Mouse (Mus musculus) cerebellum, adult (tissue): ENCODE results near the gene Cox15.

Source experiments
- ATAC-seq: cut with Nextera tagmentation; 2 replicates; pipeline ENCODE4 v1.9.2; 2017; ENCODE audit warnings: mild to moderate bottlenecking, moderate library complexity, mixed read lengths; ENCODE audit not compliant: insufficient number of reproducible peaks, low FRiP score, low TSS enrichment

Gene Cox15

DNA sequence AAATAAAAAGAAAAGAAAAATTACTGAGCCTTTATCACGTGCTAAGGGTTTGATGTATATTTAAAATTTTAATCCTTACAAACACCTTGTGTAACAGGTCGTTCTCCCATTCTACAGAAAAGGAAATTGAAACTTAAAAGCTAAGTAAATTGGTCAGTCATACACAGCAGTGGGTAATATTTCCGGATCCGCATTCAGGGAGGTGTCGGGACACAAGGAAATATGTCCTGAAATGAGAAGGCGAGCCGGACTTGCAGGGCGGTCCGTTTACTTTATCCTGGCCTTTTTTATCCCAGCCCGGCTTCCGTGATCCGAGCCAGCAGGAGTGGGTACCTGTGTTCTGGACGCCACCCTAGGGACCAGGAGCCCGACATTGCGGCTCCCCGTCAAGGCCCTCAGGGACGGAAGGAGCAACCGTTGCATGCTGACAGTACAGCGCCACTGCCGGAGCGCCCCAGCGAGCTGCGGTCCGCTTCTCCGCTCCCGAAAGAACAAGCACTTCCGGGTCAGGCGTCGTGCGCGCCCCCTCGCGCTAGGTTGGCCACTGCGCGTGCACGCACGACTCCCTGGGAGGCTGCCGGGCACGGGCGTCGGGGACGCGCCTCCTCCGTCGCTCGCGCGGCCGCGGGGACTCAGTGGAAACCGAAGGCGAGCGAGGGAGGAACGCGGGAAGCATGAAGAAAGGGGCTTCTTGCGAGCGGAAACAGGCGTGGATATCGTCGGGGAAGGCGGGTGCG, at the start of gene Cox15, which contains the start of gene Cutc:
Gene Cox15 (minus strand): TSS at position 512 of the 737 bp plus-strand sequence.
Gene Cutc (plus strand): TSS at position 508 of the 737 bp plus-strand sequence.
- ATAC-seq = peak; percentile 89

DNA sequence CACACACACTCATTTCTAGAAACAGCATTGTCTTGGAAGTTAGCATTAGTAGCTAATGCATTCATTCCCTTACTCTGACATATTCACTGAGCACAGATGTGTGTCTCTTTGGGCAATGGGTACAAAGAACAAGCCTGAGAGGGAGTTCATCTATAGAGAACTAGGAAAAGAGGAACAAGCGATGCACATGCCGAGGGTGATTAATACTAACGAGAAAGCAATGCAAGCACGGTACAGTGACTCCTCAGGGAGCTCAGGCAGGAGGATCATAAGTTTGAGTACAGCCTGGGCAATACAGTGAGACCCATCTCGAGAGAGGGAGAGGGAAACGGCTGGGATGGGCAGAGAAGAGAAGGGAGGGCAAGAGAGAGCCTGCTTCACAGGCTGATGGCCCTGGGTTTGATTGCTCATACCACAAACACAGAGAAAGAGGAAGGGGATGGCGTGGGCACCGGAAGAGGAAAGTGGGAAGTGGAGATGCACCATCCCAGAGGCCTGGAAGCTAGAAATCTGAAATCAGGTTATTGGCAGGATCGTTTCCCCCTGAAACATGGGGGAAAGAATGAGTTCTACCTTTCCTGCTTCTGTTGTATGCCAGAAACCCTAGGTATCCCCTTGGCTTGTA, 48.7 kb upstream of the Cox15 start:
- no peak for ATAC-seq

DNA sequence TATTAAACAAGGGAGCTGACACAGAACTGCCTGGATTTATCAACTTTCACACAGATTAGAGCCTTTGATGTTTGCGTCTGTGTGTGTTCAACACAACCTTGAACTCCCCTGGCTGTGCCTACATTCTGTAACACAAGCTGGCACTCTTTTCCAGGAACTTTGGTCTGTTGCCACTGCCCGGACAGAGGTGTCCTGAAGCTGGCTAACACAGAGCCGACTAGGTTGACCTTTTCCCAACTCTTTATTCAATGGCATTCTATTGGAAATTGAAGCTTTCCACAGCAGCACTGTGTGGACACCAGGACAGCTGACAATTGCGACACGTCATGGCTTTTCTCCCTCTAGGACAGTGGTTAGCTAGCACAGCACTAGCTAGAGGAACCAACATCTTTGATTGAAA, 44.4 kb upstream of the Cox15 start:
- ATAC-seq = no peak

DNA sequence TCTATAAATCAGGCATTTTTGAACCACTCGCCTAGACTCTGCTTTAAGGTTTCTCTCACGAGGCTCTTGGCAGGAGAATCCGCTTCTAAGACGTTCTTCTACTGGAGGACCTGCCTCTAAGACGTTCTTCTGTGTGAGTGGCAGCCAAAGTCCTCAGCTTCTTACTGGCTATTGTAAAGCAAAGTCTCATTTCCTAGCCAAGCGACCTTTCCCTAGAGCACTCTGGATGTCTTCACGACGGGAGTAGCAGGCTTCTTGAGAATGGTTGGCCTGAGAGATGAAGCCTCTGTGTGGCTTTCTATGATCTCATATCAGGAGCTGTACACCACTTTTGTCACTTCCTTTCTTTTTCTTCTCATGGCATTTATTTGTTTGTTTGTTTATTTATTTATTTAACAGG, 42.7 kb upstream of the Cox15 start:
- ATAC-seq = no peak

DNA sequence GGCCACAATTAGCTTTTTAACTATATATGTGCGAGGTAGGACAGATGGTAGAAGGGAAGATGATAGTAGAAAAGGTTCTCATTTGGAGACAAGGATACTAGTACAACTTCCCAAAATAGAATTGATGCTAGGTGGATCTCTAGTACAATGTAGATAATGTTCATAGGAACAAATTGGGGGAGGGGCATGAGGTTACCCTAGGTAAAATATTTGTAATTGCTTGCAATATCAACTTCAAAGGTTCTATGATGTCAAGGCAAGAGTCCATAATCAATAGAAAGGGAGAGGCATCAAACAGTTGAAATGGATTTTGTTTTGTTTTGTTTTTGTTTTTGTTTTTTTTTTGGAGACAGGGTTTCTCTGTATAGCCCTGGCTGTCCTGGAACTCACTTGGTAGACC, 41.2 kb upstream of the Cox15 start:
- no peak for ATAC-seq

DNA sequence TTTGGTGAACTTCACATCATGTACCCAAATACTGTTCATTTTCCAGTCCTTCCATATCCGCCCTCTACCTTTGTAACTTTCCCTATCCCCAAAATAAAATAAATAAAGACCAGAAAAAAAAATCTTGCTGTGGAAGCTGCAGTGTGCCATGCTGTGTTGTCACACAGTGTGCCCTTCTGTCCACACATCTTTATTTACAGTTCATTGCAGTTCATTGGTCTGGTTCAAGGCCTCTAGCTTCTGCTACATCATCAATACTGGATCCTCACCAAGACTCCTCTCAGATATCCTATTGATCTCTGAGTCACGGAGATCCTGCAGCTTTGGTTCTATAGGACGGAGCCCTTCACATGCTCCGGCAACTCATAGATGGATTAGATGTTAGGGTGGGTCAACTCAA, 39.7 kb upstream of the Cox15 start:
- ATAC-seq = no peak

DNA sequence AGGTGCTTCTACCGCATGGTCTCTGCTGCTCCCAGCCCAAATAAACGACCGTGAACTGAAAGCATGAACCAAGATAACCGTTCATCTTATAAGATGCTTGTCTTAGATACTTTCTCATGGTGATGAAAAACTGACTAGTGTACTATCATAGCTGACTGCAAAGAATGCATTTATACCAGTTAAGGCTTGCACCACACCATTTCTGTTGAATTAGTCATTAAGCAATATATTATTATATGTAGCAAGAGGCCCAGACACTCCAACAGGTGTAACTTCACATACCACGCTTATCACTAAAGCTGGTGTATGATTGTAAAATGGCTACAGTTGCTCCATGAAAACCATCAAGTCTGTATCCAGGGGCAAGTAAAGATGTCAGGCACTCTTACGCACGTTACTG, 37.0 kb upstream of the Cox15 start:
- no peak for ATAC-seq

DNA sequence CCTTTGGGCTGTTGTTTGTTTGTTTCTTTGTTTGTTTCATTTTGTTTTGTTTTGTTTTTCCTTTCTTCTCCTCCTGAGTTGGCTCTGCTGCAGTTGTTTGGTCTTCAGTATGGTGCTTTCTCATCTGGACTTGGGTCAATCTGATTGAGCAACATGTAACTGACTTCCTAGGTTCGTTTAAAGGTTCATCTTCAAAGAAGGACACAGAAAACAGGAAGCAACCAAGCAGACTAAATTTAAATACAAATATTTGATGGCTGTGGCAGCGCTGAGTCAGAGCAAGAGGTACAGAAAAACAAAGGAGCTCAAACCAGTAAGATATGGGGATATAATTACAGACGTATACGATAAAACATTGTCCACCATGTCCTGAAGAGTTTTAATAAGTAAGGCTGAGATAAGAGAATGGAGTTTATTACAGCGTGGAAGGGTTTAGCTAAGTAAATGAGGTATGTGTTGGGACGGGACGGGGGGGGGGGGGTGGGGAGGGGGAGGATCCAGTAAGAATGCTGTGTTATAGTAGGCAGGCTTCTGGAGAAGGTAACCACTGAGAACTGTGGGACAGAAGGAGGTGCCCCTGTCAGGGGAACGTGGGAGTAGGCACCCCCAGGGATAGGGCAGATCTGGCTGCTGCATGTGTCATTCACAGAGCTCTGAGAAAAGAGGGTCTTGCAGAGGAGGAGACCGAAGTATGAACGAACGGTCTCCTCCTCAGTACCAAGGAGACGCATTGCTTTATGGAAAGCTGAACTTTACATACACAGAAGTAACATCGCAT, 33.6 kb upstream of the Cox15 start:
- no peak for ATAC-seq

DNA sequence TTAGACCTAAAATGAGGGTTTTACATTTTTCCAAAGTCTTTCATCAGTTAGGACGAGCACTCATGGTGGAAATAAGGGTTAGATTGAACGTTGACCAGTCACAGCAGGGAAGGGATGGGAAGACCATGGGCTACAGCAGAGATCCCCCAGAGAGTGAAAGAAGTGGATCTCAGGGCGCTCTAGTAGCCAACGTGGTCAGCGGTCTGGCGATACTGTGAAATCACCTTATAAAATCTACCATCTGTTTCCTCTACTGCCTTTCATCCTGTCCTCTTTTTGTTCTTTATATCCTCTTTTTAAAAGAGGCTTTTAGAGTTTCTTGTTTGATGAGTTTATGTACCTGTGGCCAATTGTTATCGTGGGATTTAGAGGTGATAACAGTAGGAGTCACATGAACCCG, 32.0 kb upstream of the Cox15 start:
- no peak for ATAC-seq

DNA sequence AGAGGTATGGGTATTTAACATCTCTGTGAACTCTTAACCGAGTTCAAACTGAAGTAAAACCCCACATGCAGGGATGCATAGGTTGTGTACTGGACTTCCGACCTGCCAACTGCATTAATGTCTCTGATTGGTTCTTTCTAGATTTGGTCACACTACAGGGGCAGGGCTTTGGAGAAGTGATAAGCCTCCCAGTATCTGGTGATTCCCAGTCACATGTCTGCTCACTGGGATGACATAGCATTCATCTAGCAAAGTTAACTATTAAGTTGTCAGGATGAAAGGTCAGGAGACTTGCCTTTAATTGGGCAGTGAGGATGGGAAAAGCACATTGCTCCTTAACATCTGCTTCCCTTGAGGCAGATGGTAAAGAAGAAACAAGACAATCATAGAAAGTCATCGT, 29.2 kb upstream of the Cox15 start, which contains the start of gene Abcc2:
Gene Abcc2 (plus strand): TSS at position 213 of the 400 bp plus-strand sequence.
- no peak for ATAC-seq

DNA sequence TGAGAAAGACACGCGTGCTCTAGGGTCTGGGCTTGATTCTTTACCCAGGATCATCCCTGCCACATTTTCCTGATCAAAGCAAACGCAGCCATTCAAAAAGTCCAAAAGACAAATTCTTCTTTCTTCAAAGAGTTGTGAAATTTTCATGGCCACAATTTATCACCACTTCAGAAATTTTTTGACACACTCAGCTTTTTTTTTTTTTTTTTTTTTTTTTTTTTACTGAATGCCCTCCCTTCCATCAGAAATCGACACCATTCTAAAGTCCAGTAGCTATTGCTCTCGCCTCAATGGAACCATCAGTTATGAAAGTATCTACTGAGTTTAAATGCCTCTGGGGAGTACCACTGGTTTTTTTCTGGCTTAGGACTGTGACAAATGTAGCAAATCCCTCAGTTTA, 27.6 kb upstream of the Cox15 start:
- no peak for ATAC-seq

DNA sequence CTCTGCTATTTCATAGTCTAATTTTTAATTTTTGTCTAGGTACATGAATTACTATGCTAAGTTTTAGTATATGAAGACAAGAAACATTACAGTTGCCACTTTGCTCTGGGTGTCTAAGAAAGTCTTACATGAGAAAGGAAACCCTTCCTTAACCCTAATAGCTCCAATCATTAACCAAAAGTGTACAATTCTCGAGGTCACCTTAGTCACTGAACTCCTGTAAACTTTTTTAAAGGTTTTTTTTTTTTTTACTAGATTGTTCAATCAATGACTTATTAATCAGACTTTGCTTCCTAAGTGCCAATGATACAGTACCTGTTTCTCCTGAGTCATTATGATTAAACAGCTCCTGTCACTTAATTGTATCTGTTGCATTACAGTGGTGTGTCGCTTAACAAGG, 24.5 kb upstream of the Cox15 start:
- ATAC-seq = no peak

DNA sequence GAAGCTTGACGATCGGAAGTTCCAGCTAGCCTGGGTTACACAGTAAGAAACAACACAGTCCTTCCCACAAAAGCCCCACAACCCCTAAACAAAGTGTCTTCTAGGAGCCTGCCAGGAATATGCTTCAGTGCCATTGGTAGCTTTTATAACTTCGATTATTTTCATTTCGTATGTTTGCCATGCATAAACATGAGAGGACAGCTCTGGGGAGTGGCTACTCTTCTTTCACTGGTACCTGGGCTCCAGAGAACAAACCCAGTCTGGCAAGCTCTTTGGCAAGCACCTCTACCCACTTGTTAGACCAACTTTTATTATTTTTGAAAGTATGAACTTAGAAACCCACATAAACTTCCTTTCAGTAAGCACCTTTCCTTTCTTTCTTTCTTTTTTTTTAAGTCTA, 23.8 kb upstream of the Cox15 start:
- ATAC-seq = no peak

DNA sequence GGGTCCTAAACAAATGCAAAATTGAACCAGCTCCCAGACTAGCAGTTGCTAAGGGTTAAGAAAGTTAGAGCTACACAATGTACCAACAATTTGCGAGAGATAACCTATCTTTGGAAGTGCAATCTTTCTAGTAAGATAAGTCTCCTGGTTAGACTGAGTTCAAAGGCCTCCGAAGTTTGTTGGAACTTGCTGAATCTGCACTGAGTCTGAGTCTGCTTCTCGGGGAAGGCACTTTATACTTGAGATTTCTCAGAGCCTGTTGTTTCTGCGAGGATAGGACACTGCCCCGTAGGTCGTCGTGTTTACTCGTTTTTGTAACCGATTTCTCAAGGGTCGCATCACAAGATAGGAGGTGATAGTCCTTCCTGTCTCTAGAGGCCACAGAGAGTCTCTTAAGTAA, 22.6 kb upstream of the Cox15 start:
- ATAC-seq = no peak

DNA sequence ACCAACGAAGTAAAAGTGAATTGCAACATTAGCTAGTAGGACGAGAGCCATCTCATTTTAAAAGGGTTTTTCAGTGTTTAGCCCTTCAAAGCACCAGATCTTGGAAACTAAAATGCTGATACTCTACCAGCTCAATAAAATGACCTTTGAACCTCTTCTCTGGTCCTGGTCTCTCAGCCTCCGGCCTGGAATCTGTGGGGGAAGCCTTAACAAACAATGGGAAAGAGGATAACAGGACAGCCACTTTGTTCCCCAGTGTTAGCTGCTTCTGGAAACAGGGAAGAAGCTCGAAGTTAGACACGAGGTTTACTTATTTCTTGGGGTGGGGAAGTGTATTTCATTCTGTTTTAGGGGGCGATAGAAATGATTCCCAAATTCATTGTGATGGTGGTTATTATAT, 19.5 kb upstream of the Cox15 start:
- no peak for ATAC-seq

DNA sequence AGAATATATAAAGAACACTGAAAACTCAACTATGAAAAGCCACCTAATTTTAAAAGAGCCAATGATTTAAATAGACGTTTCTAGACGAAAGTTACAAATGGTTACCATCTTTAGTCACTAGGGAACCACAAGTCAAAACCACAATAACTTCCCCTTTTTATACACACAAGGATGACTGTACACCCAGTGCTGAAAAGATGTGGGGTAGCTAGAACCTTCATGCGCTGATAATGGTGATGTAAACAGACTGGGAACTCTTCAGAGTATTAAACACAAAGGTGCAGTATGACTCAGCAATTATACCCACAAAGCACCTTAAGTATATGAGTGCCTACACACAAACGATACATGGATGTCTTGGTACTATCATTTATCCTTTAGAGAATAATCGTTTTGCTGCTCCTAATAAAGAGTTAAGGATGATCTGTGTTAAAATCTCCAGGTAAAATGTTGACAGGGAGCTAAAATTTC, 18.7 kb upstream of the Cox15 start:
- no peak for ATAC-seq

DNA sequence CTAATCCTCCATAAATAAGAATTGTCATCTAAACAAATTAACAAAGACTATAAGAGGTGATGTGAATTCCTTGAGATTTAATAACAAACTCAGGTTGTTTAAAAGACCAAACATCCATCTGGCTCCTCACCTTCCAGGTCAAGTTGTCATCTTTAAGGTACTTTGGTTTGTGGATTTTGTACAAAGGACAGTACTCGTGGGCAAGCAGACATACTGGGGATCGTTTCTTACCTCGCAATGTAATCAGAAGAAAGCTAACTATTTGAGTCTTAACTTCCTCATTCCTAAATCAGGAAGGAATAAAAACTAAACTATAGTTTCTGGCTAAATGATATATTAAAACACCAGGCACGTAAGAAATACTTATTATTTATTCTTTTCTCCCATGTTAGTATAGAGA, 17.8 kb upstream of the Cox15 start:
- no peak for ATAC-seq

DNA sequence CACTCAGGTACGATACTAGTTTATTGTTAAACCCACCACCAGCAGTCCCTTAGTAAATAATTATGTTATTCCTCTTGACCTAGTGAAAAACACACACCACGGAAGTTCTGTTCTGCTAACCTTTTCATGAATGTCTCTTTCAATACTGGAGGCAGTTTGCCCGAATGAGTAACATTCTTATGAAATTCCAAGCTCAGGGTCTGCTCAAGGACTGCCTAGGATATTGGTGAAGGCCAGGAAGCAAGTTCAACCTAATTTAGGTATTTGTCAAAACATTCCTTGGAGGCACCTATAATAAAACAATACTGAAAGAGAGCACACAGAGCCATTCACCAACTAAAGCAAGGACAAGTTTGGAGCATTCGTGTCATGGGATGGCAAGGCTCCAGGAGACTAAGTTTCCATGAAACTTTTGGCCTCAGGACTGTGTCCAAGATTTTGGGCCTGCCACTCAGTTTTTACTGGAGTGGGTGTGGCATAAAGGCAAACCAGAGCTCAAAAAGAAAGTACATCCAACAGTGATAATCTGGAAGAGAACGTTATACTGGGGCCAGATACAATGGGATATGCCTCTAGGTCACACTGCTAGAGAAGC, 16.7 kb upstream of the Cox15 start:
- ATAC-seq = no peak

DNA sequence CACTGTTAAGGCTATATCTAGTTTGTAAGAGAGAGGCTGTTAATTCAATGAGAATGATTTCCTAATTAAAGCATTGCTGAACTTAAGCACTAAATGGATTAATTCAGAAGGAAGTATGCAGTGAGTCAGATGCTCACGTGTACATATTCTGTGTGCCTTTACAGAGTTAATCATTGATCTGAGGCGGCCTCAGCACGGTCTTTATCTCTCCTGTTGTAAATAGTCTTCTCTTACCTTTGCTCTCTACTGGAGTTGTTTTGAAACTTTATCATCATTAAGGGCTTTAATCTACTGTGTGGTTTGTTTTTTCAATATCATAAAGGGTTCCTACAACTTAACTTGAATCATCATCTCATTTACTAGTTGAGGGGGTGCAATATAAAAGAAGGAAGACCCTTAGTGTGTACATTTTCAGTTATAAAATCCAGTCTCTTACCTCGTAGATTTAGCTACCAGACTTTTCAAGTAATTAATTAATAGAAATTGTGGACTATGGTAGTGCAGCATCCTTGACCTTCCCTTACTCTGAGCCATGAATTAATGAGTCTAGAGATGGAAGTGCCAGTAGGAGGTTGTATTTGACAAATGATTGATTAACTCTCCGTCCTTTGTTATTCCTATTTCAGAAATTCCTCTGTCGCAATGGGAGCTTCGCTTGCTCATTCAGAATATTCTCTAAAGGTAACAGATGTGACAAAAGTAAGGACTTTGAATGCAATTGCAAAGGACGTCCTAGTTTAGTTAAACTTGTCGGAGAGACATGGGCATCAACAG, 14.9 kb upstream of the Cox15 start:
- no peak for ATAC-seq

DNA sequence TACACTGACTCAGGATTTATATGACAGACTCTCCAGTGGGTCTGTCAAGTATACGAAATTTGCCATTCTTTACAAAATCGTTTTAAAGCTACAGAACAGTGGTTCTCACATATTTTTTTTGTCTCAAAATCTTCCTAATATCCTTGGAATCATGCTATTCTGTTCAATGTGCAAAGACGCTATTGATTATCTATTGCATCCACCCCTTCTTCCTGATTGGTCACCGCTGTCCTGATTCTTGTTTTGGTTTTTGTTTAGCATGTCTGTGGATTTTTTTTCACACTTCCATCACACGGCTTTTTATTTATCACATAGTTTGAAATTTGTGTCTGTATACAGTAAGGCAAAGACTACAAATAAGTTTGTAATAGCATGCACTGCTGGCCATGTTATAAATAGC, 13.7 kb upstream of the Cox15 start:
- no peak for ATAC-seq
